Mouse (Mus musculus): ENCODE data around the gene Gm11549. TPM values are rescaled to one million over a fixed set of nuclear protein-coding genes. Genes with fewer than 3 reads are reported as not detected.
A peak's percentile ranks its signal among the peaks of the same experiment; 100 is the strongest.

Gene Gm11549
- polyA plus RNA-seq, 1 experiment: not detected

DNA sequence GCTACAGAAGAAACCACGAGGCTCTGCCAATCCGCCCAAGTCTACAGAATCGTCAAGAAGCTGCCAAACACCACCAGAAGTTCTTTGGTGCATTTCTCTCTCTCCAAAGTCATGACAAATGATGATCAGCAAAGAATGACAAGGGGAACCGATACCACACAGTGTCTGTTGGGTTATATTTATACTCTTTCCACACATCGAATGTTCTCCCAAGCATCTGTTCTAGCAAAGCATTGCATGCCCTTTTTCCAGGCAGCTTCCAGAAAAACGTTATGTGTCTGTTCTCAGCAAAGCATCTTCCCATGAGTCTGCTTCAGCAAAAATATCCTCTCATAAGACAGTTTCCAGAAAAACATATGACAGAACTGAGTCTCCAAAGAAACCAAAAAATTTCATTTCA is 34.7 kb downstream of the Gm11549 start:
- TF ChIP-seq POLR2A (IDR thresholded peaks at IDR 0.05; ENCODE audit: borderline replicate concordance, control insufficient read depth, low read depth, low read length) (no peak), CTCF (IDR thresholded peaks at IDR 0.05; ENCODE audit: control insufficient read depth, insufficient read depth, low read length) (no peak)
- Histone ChIP-seq H3K4me1 (ENCODE audit: control insufficient read depth, insufficient read depth, low read length) (no peaks in the 10 kb centered on the region), H3K4me3 (replicated peaks; ENCODE audit: control insufficient read depth, low read depth, low read length) (no peak overlapping the region), H3K27ac (ENCODE audit: control insufficient read depth, insufficient read depth, low read depth, low read length, poor library complexity) (no peak overlapping the region)
- 72% methylated on average over 6 of the region's 6 CpGs for WGBS

- no peak overlapping the region for H3K27ac ChIP-seq (ENCODE audit: control insufficient read depth, insufficient read depth, low read depth, low read length, poor library complexity)
- H3K4me1 ChIP-seq (ENCODE audit: control insufficient read depth, insufficient read depth, low read length): no peaks in the 10 kb centered on the region
- TF ChIP-seq CTCF (IDR thresholded peaks at IDR 0.05; ENCODE audit: control insufficient read depth, insufficient read depth, low read length) (no peak), POLR2A (IDR thresholded peaks at IDR 0.05; ENCODE audit: borderline replicate concordance, control insufficient read depth, low read depth, low read length) (no peak)
- no peak overlapping the region for H3K4me3 ChIP-seq (replicated peaks; ENCODE audit: control insufficient read depth, low read depth, low read length)
- 68% methylated on average over 6 of the region's 6 CpGs for WGBS
These were observed 35.4 kb downstream of the Gm11549 start for GRCm38 (mm10) chr3:36486176-36486575.

DNA sequence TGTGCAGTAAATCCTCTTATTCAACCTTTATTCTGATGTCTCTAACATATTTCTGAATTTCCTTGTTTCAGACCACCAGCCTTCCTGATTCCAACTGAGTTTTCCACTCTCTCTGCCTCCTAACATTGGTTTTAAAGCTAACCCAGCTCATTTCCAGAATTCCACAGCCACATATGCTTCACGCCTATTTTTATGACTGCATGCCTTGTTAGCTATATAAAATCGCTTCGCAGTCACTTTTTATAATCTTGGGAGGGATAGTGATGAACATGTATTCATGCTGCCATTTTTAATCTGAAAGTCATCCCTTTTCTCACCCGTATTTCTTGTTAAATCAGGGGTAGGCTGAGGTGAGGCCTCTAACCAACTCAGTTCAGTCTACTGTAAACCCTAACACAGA is 37.3 kb downstream of the Gm11549 start:
- H3K4me3 ChIP-seq (replicated peaks; ENCODE audit: control insufficient read depth, low read depth, low read length): no peak overlapping the region
- no peak overlapping the region for H3K27ac ChIP-seq (ENCODE audit: control insufficient read depth, insufficient read depth, low read depth, low read length, poor library complexity)
- WGBS: 81% methylated on average over 4 of the region's 4 CpGs
- H3K4me1 ChIP-seq (ENCODE audit: control insufficient read depth, insufficient read depth, low read length): no peaks in the 10 kb centered on the region
- no peak for TF ChIP-seq POLR2A (IDR thresholded peaks at IDR 0.05; ENCODE audit: borderline replicate concordance, control insufficient read depth, low read depth, low read length)
- TF ChIP-seq CTCF (IDR thresholded peaks at IDR 0.05; ENCODE audit: control insufficient read depth, insufficient read depth, low read length): no peak

DNA sequence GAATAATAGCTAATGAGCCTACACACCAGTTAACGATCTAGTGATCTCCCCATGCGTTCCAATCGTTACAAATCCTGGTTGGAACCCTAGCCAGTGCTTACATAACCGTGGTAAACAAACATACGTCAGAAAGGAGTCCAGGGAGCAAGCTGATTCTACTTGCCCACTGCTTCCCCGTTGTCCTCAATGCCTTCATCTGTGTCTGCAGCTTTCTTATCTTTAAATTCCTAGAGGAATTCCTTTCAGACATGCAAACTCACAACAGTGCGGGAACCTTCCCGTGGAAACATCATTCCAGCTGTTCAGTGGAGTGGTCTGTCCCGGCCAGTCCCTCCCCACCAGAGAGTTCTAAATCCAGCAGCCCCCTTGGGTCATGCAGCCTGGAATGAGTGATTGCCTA is 38.7 kb downstream of the Gm11549 start:
- Histone ChIP-seq H3K4me1 (ENCODE audit: control insufficient read depth, insufficient read depth, low read length) (no peaks in the 10 kb centered on the region), H3K4me3 (replicated peaks; ENCODE audit: control insufficient read depth, low read depth, low read length) (no peak overlapping the region), H3K27ac (ENCODE audit: control insufficient read depth, insufficient read depth, low read depth, low read length, poor library complexity) (no peak overlapping the region)
- WGBS: 66% methylated on average over 9 of the region's 9 CpGs
- TF ChIP-seq POLR2A (IDR thresholded peaks at IDR 0.05; ENCODE audit: borderline replicate concordance, control insufficient read depth, low read depth, low read length) (no peak), CTCF (IDR thresholded peaks at IDR 0.05; ENCODE audit: control insufficient read depth, insufficient read depth, low read length) (no peak)

DNA sequence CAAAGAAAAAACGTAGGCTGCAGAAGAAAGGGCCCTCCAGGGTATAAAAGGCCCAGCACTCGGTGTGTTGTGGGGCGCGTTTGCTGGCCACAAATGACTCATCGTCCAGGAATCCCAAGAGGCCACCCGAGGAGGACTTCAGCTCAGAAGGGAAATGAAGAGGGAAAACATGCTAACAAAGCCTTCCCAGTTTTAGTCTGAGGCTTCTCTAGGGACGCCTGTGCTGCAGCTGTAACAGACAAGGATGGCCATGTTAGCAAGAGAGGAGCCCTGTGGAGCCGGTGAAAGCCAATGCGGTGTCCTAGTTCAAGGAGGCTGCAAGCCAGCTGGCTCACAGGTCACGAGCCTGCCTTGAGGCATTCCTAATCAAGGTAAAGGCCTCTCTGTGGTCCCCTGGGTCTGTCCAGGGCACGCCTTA is 39.8 kb downstream of the Gm11549 start:
- H3K4me1 ChIP-seq (ENCODE audit: control insufficient read depth, insufficient read depth, low read length): no peaks in the 10 kb centered on the region
- TF ChIP-seq POLR2A (IDR thresholded peaks at IDR 0.05; ENCODE audit: borderline replicate concordance, control insufficient read depth, low read depth, low read length) (no peak), CTCF (IDR thresholded peaks at IDR 0.05; ENCODE audit: control insufficient read depth, insufficient read depth, low read length) (no peak)
- H3K4me3 ChIP-seq (replicated peaks; ENCODE audit: control insufficient read depth, low read depth, low read length): no peak overlapping the region
- H3K27ac ChIP-seq (ENCODE audit: control insufficient read depth, insufficient read depth, low read depth, low read length, poor library complexity): no peak overlapping the region
- WGBS: 63% methylated on average over 11 of the region's 11 CpGs

GRCm38 (mm10) chr3:36480486-36480885 is 41.1 kb downstream of the Gm11549 start:
- H3K4me3 ChIP-seq (replicated peaks; ENCODE audit: control insufficient read depth, low read depth, low read length): no peak overlapping the region
- TF ChIP-seq POLR2A (IDR thresholded peaks at IDR 0.05; ENCODE audit: borderline replicate concordance, control insufficient read depth, low read depth, low read length): no peak
- no peak for TF ChIP-seq CTCF (IDR thresholded peaks at IDR 0.05; ENCODE audit: control insufficient read depth, insufficient read depth, low read length)
- WGBS: 83% methylated on average over 2 of the region's 2 CpGs
- H3K4me1 ChIP-seq (ENCODE audit: control insufficient read depth, insufficient read depth, low read length): peaks cover 2% of the 10 kb centered on the region; the same call in 1 of the 2 replicates
- no peak overlapping the region for H3K27ac ChIP-seq (ENCODE audit: control insufficient read depth, insufficient read depth, low read depth, low read length, poor library complexity)

- Histone ChIP-seq H3K4me3 (replicated peaks; ENCODE audit: control insufficient read depth, low read depth, low read length) (no peak overlapping the region), H3K4me1 (ENCODE audit: control insufficient read depth, insufficient read depth, low read length) (peaks cover 2% of the 10 kb centered on the region; the same call in 1 of the 2 replicates), H3K27ac (ENCODE audit: control insufficient read depth, insufficient read depth, low read depth, low read length, poor library complexity) (no peak overlapping the region)
- TF ChIP-seq CTCF (IDR thresholded peaks at IDR 0.05; ENCODE audit: control insufficient read depth, insufficient read depth, low read length): no peak
- no peak for TF ChIP-seq POLR2A (IDR thresholded peaks at IDR 0.05; ENCODE audit: borderline replicate concordance, control insufficient read depth, low read depth, low read length)
- WGBS: 86% methylated on average over 8 of the region's 8 CpGs
These were observed 42.8 kb downstream of the Gm11549 start for GRCm38 (mm10) chr3:36478776-36479175.

GRCm38 (mm10) chr3:36476261-36477155 is 45.1 kb downstream of the Gm11549 start:
- no peak for TF ChIP-seq CTCF (IDR thresholded peaks at IDR 0.05; ENCODE audit: control insufficient read depth, insufficient read depth, low read length)
- Histone ChIP-seq H3K4me3 (replicated peaks; ENCODE audit: control insufficient read depth, low read depth, low read length) (peak overlapping the region; percentile 35), H3K27ac (ENCODE audit: control insufficient read depth, insufficient read depth, low read depth, low read length, poor library complexity) (no peak overlapping the region), H3K4me1 (ENCODE audit: control insufficient read depth, insufficient read depth, low read length) (peaks cover 2% of the 10 kb centered on the region; the same call in 1 of the 2 replicates)
- 53% methylated on average over 20 of the region's 20 CpGs for WGBS

Measured in bone marrow, adult 2 months (tissue).